Mouse (Mus musculus) ovary, postnatal 14 days (tissue): ENCODE results near the gene D330020A13Rik.
"Not testable (repeated sequence)": the region's sequence is repeated elsewhere in the genome, so short reads cannot be mapped to it uniquely, and the experiment has no call there.

Source experiments
- DNase-seq: peaks from one replicate; pipeline ENCODE4 v3.0.0; 2022; ENCODE audit warnings: low spot score

Gene D330020A13Rik

DNA sequence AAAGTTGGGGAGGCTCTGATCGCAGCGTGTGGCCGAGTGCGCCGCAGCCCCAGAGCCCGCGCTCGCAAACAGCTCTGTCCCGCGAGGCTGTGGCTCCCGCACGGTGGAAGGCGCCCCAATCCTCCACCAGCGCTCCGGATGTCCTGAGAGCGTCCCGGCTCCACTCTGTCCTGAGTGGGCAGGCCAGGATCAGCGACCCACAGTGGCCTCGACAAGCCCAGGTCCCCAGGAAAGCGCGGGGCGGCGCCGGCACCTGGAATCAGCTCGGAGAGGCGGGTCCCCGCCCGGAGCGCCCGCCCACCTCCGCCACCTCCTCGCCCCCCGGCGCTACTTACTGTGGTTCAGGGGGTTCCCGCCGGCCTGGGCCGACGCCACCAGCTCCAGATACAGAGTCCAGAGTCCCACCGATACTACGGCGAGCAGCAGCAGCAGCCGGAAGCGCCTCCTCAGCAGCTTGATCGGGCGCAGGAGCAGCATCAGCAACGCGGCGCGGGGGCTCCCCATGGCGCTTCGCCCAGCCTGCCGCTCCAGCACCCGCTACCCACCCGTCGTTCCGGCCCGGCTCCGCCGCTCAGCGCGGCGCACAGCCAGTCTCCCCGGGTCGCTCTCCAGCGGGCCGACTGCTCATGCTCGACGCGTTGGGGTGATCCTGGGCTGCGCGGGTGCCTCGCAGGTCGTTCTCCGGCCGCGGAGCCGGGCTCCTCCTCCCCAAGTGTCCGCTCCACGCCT, at the start of gene D330020A13Rik, which contains the start of gene B4galnt3:
Gene D330020A13Rik (plus strand): TSS at position 309 of the 729 bp plus-strand sequence.
Gene B4galnt3 (minus strand): TSS at position 504 of the 729 bp plus-strand sequence.
- no peak for DNase-seq

DNA sequence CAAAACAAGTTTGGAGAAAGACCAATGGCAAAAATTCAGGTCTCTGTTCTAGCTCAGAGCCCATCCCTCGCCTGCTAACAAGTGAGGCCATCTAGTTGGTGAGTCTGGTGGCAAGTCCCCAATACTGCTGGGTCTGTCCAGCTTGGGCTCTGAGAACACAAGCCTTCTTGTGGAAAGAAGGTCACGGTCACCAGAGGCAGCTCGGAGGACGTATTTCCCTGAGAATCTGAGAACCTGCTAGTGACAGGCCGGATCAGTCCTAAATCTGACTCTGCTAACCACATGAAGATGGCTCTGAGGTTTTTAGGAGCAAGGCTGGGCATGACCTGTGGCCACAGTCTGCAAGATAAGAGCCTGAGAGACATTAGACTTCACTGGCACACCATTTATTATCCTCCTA, 47.5 kb upstream of the D330020A13Rik start:
- DNase-seq = no peak

- no peak for DNase-seq
Measured at GRCm38 (mm10) chr6:120249831-120250230, 44.3 kb upstream of the D330020A13Rik start.

DNA sequence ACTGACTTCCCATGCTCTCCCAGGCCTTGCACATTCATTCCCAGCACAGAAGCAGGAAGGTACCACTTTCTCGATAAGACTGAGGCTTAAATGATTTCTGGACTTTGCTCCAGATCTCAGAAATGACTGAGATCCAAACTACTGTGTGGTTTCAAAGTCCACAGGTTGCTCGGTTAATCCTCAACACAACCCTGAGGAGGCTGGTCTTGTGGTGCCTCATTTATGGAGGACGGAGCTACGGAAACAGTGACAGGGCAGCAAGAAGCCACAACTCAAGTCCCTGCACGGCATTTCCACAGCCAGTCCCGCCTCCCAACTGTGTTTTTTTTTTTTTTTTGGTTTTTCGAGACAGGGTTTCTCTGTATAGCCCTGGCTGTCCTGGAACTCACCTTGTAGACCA, 43.2 kb upstream of the D330020A13Rik start:
- no peak for DNase-seq

- no peak for DNase-seq
Measured at GRCm38 (mm10) chr6:120252741-120253140, 41.4 kb upstream of the D330020A13Rik start.

DNA sequence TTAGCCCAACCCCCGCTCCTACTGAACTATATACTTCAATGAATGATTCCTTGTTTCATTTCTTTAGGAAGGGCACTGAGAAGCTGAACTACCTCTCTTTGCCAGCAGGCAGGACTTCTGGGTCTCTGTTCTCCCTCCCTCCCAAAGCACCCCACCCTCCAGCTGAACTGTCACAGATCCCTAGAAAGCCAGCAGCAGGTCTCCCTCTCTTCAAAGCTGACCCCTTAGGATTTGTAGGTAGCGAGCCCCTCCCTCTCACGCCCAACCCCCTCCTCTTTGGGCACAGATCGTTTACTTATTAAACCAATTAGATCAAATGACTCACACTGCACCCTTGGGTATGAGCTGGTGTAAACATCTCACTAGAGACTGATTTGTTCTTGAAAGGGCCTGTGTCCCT, 39.5 kb upstream of the D330020A13Rik start:
- DNase-seq = no peak

DNA sequence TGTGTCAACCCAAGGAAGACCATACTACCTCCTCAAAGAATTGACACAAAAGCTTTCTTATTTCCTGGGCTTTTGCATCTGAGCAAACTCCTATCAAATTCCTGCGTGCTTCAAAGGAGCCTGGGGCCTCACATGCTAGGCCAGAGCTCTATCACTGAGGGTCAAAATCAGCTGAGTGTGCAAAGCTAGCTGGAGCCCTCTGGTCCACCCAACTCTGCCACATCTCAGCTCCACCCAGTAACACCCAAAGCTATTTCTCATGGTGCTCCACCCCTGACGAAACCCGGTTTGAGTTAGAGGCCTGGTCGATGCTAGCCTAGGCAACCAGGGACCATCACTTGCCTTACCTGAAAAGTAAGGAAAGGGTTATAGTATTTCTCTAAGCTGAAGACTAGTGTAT, 39.0 kb upstream of the D330020A13Rik start:
- DNase-seq = no peak

- DNase-seq = no peak
Measured at GRCm38 (mm10) chr6:120255701-120256100, 38.5 kb upstream of the D330020A13Rik start.

DNA sequence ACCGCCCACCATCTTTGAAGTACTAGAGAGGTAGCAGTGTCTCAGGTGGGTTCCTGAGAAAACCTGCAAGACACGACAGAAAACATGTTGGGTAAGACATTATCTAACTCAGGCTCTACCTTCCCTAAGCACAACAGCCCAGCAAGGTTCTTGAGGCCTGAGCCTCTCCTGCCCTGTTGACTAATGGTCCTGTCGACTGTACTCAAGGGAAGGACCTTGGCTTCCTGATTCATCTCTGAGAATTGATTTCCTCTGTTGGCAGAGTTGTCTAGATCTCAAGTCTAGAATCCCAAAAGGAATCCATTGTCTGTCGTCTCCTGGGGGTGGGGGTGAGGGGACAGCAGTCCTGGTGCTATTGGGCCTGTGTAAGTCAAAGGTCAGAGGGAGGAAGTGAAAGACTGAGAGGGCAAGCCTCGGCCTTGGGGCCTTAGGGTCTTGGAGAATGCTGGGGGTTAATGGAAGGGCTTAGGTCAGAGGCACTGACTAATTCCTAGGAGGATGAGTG, 37.7 kb upstream of the D330020A13Rik start:
- DNase-seq = no peak

- DNase-seq = no peak
Measured at GRCm38 (mm10) chr6:120259481-120259880, 34.7 kb upstream of the D330020A13Rik start.

GRCm38 (mm10) chr6:120262886-120263531, 31.2 kb upstream of the D330020A13Rik start:
- no peak for DNase-seq

GRCm38 (mm10) chr6:120263608-120264007, 30.6 kb upstream of the D330020A13Rik start:
- no peak for DNase-seq

DNA sequence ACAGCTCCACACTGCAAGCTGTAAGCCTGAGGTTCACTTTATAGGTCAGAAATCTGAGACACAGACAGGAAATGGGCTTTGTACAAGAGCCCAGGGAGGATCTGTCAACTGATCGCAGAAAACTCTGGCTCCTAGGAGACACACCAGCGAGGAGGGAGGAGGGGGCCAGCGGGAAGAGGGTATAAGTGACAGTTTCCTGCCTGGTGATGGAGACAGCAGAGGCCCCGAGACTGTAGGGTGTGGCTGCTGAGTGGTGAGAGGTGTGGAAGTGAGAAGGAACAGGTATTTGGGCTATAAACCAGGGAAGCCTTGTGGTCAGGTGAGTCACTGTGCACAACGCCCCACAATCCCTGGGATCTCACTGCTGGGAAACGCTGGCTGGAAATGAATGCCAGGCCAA, 30.0 kb upstream of the D330020A13Rik start:
- no peak for DNase-seq

GRCm38 (mm10) chr6:120274181-120274580, 20.0 kb upstream of the D330020A13Rik start:
- no peak for DNase-seq

GRCm38 (mm10) chr6:120274887-120275286, 19.3 kb upstream of the D330020A13Rik start:
- DNase-seq = no peak

- no peak for DNase-seq
Measured at GRCm38 (mm10) chr6:120275301-120275700, 18.9 kb upstream of the D330020A13Rik start.

GRCm38 (mm10) chr6:120276874-120277449, 17.2 kb upstream of the D330020A13Rik start:
- no peak for DNase-seq

- DNase-seq = no peak
Measured at GRCm38 (mm10) chr6:120287279-120287678, 6.9 kb upstream of the D330020A13Rik start.

DNA sequence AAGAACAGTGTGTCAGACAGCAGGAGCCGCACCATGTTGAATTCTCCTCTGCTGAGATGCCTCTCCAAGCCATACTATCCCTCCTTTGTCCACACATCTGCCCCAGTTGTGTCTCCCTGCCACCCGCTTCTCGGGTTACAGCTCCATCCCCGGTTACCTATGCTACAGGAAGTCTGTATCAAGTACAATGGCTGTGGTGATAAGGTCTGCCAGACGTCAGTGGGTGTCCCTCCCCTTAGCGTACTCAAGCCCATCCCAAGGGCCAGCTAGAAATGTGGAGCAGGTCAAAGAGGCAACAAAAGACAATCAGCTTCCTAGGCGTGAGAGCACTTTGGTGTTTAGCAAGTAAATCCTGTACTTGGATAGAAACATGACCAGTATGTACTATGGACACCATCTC, 5.6 kb upstream of the D330020A13Rik start:
- DNase-seq = no peak

DNA sequence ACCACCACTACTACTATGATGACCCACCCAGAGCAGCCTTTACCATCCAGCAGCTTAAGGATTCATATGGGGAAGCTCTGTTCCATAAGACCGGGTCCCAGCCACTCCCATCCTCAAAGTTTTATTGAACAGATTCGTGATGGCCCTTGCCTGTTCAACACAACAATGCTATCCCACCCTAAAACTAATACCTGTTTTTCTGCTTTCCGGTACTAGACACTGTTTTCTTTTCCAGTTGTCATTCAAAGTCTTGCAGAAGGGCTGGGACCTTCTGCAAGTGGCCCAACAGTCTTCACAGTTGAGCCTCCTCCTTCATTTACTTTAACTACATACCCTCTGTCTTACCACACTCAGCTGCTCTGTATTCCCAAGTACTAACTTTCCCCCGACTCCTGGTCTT, 4.7 kb upstream of the D330020A13Rik start:
- DNase-seq = no peak

- no peak for DNase-seq
Measured at GRCm38 (mm10) chr6:120291396-120292009, 2.7 kb upstream of the D330020A13Rik start.

DNA sequence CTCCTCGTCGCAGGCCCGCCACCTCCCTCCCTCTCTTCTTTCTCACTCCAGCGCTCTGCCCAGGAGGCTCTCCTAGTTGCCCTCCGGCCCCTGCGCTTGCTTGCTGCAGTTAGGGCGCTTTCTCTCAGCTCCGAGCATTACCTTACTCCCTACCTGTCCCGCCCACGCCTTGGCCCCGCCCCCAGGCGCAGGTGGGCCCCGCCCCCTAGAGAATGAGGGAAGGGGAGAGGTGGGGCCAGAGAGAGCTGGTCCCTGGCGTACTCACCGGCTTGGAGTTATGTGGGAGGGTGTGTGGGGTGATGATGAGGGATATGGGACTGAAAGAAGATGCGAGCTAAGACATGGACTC, 595 bp downstream of the D330020A13Rik start:
- DNase-seq = peak; percentile 34

DNA sequence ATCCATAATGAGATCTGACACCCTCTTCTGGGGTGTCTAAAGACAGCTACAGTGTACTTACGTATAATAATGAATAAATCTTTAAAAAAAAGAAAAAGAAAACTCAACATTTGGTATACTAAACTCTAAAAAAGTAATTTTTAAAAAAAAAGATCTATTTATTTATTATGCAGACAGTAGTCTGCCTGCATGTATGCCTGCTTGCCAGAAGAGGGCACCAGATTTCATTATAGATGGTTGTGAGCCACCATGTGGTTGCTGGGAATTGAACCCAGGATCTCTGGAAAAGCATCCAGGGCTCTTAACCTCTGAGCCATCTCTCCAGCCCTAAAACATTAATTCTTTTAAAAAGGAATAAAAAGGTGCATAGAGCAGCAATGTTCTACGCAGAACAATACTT, 2.4 kb downstream of the D330020A13Rik start:
- DNase-seq = not testable (repeated sequence)
